Mouse (Mus musculus) kidney, adult 11 months (tissue): ENCODE data around the gene Rassf7.

Experiments used
- DNase-seq: peaks from one replicate; pipeline ENCODE4 v3.0.0; 2022

The Rassf7 gene

DNA sequence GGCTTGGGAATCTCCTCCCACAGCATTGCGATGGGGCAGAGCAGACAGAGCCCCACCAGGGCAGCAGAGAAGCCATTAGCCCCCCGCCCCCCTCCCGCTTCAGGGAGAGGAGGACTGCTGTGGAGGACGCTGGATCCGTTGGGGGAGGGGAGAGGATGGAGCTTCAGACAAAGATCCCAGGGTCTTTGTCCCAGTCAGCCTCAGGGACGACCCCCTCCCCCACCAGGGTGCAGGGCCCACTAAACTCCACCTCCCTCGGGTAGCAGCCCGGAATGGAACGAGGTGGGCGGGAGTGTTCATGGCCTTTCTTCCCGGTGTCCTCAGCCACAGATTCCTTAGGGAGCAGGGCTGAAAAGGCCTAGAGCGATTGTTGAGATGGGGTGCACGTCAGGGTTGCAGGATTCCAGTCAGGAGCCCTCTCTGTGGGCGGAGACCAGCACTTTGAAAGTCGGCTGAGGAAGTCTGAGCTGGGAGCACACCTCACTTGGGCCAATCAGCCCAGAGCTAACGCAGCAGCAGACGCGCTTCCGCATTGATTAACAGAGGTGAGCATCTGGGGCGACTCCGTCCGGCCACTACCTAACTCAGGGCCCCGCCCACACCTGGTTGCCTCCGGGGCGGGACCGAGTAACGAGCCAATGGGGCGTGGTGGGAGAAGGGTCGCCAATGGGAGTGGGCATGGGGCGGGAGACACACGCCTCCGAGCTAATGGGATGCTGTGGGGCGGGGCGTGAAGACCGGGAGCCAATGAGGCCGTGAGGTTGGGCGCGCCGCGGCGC, at the start of gene Rassf7:
Rassf7 (plus strand) TSS at position 760 of the 779 bp plus-strand sequence.
- peak; percentile 99 for DNase-seq

GRCm38 (mm10) chr7:141167901-141168517, 47.7 kb upstream of the Rassf7 start:
- DNase-seq = peak; percentile 25

DNA sequence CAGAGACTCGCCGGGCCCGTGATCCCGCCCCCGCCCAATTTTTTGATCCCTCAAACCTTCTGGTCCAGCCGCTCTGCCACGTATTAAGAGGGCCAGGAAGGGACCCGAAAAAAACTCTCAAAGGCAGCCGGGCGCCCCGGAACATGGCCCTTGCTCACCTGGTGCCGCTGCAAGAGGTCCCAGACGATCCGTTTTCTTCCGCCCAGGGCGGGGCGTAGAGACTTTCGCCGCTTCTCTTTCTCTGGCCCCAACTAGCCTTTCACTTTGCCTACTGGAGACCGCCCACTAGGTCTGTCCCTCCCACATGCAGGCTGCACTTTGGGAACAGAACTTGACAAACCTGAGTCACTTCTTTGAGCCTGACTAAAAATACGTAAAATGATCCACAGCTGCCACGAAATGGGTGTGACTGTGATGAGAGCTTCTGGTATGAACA, 47.1 kb upstream of the Rassf7 start:
- peak; percentile 72 for DNase-seq

DNA sequence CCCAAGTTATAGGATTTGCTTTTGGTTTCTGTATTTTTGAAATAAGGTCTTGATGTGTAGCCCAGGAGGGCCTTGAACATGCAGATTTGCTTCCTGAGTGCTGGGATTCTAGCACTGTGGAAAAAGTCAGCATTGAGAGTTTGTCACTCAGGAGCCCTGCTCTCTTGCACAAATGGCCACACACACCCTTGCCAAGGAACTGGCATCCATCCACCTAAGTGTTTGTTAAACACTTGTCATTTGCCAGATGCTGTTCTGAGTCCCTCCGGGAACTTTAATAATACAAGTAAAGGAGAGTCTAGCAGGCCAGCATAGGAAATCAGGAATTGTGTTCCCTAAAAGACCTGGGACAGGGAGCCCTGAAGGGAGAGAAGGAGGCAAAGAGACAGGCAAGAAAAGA, 46.4 kb upstream of the Rassf7 start:
- DNase-seq = no peak

DNA sequence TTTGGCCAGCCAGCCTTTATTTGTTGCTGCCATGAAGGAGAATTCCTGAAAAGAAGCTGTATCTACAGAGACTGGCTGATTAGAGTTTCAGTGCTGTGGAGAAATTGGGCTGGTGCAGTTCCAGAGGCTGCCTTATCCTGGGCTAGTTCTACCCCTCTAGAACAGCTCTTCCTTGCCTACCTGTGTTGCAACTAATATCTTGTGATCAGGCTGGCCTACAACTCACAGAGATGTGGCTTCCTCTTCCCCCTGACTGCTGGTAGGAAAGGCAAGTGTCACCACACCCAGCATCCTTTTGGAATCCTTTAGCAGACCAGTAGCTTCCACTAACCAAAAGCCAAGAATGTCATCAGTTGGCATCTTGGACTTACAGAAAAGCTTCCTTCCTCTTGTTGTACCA, 45.8 kb upstream of the Rassf7 start:
- no peak for DNase-seq

DNA sequence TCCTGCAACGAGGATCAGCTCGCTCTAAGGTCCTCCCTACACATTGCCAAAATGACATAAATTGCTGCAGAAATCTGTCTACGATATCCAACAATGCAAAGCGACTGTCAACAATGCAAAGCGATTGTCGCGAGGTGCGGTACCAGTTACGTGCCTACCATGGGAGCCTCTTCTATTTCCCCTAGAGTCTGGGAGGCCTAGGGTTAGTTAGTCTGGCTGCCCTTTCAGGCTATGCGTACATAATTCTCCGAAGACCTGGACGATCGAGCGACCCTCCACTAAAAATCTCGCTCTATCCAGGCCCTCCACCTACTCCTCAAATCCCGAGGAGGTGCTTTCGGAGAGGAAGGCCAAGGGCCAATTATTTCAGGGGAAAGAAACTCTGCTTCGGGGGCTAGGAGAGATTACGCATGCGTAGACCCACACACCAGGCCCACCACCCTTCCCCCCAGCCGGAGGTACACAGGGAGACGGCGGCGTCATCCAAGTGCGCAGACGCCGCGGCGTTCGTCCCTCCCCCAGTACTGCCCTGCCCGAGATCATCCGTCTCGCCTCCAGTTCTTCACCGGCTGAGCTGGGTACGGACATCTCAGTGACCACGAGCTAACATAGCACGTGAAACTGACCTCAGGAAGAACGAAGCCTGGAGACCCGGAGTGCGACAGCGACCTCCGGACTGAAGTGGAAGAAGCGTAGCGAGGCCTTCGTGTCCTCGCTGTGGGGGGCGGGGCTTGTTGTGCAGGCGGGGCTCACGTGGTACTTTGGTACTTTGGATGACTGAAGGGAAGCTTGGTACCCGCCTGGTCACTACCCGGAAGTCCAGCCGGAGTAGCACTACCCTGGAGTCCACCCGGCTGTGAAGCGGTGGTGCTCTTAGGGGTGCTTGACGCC, 43.3 kb upstream of the Rassf7 start, which contains the start of gene Rnh1:
Rnh1 (minus strand) TSS at position 742 of the 891 bp plus-strand sequence.
- peak; percentile 92 for DNase-seq

GRCm38 (mm10) chr7:141173323-141173850, 42.3 kb upstream of the Rassf7 start:
- DNase-seq = no peak

GRCm38 (mm10) chr7:141175068-141175467, 40.6 kb upstream of the Rassf7 start:
- no peak for DNase-seq

DNA sequence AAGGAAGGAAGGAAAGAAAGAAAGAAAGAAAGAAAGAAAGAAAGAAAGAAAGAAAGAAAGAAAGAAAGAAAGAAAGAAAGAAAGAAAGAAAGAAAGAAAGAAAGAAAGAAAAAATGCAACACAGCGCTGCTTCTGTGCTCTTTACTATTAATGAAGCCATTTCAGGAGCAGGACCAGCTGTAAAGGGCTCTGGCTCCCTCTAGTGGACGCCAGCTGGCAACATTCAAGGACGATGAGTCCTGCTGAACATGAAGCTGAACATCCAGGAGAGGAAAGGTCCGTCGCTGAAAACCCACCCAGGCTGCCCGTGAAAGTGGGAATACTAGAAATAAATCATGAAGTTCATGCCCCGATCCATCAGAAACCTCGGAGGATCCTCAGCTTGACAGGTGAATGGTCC, 39.5 kb upstream of the Rassf7 start:
- DNase-seq = peak; percentile 83

DNA sequence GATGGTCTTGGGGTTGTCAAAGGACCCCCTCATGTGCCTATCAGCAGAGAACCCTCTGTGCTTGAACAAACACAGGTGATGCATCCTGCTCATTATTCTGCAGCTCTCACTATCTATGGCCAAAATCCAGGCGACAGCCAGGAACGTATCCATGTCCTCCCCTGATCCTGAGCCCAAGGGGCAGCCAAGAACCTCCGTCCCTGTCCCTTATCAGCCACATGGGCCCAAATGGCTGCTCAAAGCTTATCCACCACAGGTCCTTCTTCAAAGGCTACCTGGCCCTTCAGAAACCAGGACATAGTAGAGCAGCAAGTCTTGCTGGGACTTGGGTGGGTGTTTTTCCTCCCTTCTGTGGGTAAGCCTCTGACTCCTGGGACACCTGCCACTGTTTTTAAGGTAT, 27.5 kb upstream of the Rassf7 start:
- no peak for DNase-seq

GRCm38 (mm10) chr7:141188733-141189132, 26.9 kb upstream of the Rassf7 start:
- no peak for DNase-seq

- no peak for DNase-seq
These were observed 25.4 kb upstream of the Rassf7 start for GRCm38 (mm10) chr7:141190220-141190619.

DNA sequence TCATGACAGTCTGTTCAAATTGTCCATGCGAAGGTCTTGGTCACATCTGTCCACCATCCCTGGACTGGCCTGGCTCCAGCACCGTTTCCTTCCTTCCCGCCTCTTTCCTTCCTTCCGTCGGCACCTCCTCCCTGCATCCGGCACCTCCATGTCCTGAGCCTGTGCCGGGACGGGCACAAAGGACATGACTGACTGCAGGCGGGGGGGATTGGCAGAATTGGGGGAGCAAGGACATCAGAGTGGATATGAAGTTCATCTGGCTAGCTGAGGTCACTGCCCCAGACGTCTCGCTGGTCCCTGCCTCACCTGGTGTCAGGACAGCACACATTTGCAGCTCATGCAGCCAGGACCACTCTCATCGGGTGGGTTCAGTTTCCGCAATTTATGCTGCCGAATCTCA, 24.6 kb upstream of the Rassf7 start:
- DNase-seq = peak; percentile 53

DNA sequence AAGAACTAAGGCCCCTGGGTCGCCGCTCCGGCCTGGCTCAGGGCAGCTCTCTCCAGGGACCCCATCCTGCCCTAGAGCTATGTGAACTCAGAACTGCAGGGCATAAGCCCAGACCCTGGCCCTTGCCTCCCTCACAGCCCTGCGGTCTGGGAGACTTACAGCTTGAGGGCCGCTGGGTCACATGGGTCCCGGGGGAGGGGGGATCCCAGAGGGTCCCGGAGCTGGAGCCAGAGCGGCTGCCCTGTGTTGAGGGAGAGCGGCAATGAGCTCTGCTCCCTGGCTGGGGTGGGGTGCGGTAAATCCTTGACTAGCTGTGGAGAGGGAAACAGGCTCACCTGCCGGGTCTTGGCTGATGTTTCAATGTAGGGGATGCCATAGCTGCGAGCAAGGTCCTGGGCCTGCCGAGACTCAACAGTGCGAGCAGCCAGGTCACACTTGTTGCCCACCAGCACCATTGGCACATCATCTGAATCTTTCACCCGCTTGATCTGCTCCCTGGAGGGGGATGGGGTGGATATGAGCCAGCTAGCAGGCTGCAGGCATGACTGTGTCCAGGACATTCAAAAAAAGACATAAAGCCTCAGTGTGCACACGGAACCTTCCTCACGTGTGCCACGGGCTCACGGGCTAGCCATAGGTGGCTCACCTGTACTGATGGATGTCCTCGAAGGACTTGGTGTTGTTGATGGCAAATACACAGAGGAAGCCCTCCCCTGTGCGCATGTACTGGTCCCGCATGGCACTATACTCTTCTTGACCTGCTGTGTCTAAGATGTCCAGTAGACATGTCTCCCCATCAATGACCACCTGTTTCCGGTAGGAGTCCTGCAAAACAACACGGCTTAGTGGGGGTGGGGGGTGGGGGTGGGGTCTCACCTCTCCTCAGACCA, 23.6 kb upstream of the Rassf7 start:
- no peak for DNase-seq

GRCm38 (mm10) chr7:141192776-141193347, 22.8 kb upstream of the Rassf7 start:
- DNase-seq = no peak

DNA sequence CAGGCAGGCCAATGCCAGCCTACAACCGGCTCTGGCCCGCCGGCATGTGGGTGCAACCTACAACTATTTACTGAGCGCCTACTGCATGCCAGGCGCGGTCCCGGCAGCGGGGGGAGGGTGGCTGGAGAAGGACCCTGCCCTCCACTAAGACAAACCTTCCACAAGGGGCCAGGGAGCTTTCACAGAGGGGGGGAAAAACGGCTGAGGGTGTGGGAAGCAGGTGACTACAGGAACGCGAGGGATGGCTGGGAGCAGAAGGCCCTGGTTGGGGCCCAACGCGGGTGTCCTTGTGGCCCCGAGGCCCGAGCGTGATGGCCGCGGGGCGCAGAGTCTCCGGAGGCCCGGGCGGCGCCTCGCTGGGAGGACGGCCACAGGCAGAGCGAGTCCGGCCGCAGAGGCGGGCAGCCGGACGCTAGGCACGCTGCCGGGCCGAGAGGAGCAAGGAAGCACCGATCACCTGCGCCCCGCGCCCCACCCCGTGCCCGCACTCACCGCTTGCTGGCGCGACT, 22.3 kb upstream of the Rassf7 start:
- DNase-seq = peak; percentile 57

DNA sequence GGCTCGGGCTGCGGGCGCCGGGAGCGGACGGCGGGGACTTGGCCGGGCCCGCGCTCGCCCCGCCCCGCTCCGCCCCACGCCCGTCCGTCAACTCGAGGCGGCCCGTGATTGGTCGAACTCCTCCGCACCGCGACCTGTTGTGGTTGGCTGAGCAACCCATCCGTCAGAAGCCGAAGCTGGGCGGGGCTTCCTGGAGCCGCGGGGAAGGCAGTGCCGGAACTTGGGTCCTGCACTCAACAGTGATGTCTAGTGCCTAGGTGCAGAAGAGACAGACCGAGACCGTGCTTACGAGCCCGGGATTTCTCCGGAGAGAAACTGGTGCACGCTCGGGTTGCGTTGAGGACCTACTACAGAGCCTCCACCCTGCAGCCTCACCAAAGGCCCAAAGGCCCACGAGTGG, 21.7 kb upstream of the Rassf7 start, which contains the start of the genes Hras and Lrrc56:
Hras (minus strand) TSS at position 58 of the 400 bp plus-strand sequence.
Lrrc56 (plus strand) TSS at position 210 of the 400 bp plus-strand sequence.
- DNase-seq = peak; percentile 97

DNA sequence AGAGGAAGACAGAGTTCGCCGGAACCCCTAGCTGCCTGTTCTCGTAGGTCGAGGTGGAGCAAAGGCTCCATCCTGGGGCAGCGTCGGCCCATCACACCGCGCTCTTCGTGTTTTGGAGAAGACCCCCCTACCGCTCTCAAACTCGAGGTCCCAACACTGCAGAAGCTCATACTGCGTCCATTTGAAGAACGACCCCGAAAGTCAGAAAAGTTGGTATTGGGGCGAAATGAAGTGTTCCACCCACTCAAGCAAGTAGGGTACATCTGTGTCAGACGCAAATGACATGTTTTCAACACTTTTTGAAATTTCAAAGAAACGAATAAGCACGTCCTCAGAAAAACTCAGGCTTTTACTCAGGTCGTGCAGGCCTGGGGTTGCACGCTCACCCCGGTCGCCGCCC, 21.3 kb upstream of the Rassf7 start:
- no peak for DNase-seq

DNA sequence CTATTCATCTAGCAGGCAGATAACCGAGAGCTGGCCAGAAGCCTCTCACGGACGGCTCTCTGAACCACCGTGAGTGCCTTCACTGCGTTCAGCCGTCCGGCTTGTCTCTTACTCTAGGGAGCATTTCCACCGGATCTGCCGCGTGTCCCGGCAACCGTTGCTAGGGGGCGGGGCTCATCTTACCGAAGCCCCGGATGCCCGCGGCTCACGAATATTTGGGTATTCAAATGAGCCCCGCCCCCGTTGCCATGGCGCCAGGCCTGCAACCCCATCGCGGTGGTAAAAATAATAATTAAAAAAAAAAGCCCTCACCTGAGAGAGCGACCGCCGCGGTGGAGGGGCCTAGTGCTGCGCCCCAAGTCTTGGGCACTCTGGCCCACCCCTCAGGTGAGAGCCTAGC, 20.8 kb upstream of the Rassf7 start:
- DNase-seq = peak; percentile 92

DNA sequence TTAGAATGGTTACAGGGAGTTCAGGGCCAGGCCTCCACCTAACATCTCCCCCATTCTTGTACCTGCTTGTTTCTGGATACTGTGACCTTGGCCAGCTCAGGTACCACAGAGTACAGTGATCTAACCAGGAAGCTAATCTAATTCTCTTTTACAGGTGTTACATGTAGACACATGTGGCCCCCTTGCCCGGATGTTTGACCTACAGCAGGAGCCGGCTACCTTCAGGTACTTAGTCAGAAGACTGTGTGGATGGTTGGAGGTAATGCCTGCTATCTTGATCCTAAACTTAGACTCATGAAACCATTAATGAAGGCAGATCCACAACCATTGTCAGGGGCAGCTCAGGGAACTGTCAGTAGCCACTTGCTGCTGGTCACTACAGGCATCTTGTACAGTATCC, 19.9 kb upstream of the Rassf7 start:
- no peak for DNase-seq

- no peak for DNase-seq
These were observed 18.9 kb upstream of the Rassf7 start for GRCm38 (mm10) chr7:141196619-141197282.
